Comparison of ENCODE assay signal across 11 mouse cellular contexts in the genomic region with DNA sequence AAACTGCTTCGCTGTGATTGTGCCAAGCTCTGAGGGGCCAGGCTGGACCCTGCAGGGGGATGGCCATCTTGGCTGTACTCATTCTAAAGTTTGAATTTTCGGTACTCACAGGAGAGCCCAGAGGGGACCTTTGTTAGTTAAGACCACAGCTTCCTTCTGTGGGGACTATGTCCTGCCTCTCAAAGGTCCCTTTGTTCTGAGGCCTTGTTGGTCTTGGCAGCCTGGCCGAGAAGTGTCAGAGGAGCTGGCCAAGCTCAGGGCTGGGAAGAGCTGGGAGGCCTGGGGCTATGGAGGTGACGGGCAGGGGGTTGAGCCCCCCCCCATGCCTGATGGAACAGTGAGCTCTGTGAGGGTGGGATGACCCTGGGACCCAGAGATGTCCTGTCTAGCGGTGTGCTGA. TPM values are rescaled to one million over a fixed set of nuclear protein-coding genes. Genes with fewer than 3 reads are reported as not detected.
DNase-seq lines count a peak whose midpoint lies in the region; ATAC-seq and TF ChIP-seq lines count a peak whose summit lies in the region.
"Had no signal": no experiment of that assay in that cellular context is flagged by ENCODE, and none has a peak within 500 bp of the region (broad histone marks: within the 10 kb centered on the region; RNA-seq: fewer than 3 reads in every experiment).

No protein-coding gene starts in this region.

- H3K27me3 ChIP-seq in embryonic facial prominence, embryonic 12.5 days = no peaks in the 10 kb centered on the region
- H3K27me3 ChIP-seq in midbrain, embryonic 16.5 days (ENCODE audit: control insufficient read depth, insufficient read depth, low read depth, low read length) = no peaks in the 10 kb centered on the region

- H3K4me1 ChIP-seq in embryonic facial prominence, embryonic 12.5 days = peaks cover 35% of the 10 kb centered on the region
- peaks cover 18% of the 10 kb centered on the region for H3K4me1 ChIP-seq in midbrain, embryonic 16.5 days (ENCODE audit: control insufficient read depth, insufficient read depth, low read length)

- no peak for ATAC-seq in embryonic facial prominence, embryonic 12.5 days (ENCODE audit: insufficient number of reproducible peaks, insufficient read depth, low FRiP score, low TSS enrichment)
- no peak; the same call in 1 of the 2 replicates for ATAC-seq in midbrain, embryonic 16.5 days

- DNase-seq in layer of hippocampus, adult 2 months (ENCODE audit: low spot score in 2 of 2) = no peak
- no peak for DNase-seq in layer of hippocampus, adult 8-10 months (ENCODE audit: low spot score in 2 of 2)
- DNase-seq in heart, postnatal 10 days = peak; percentile 39 to 46
- DNase-seq in spleen, adult 18-20 months = no peak
- no peak for DNase-seq in T-cell, adult 2 months (ENCODE audit: low spot score)
- DNase-seq: cerebellum, adult 8-10 months; kidney, adult 18-20 months; right cerebral cortex, adult 18-20 months had no signal

- H3K36me3 ChIP-seq in embryonic facial prominence, embryonic 12.5 days = no peaks in the 10 kb centered on the region
- no peaks in the 10 kb centered on the region for H3K36me3 ChIP-seq in midbrain, embryonic 16.5 days (ENCODE audit: control insufficient read depth, insufficient read depth, low read length)

- no peak overlapping the region for H3K4me2 ChIP-seq in embryonic facial prominence, embryonic 12.5 days (replicated peaks)
- H3K4me2 ChIP-seq in midbrain, embryonic 16.5 days (ENCODE audit: low read length) = no peak overlapping the region

- no peak overlapping the region for H3K4me3 ChIP-seq in layer of hippocampus, adult 2 months
- no peak overlapping the region for H3K4me3 ChIP-seq in embryonic facial prominence, embryonic 12.5 days
- H3K4me3 ChIP-seq in midbrain, embryonic 16.5 days (ENCODE audit: low read depth, low read length) = no peak overlapping the region

- no peaks in the 10 kb centered on the region for H3K9me3 ChIP-seq in embryonic facial prominence, embryonic 12.5 days
- no peaks in the 10 kb centered on the region for H3K9me3 ChIP-seq in midbrain, embryonic 16.5 days (replicated peaks; ENCODE audit: control insufficient read depth, low read length, poor library complexity, severe bottlenecking)

- no peak overlapping the region; the same call in 1 of the 2 replicates for H3K9ac ChIP-seq in embryonic facial prominence, embryonic 12.5 days
- H3K9ac ChIP-seq in midbrain, embryonic 16.5 days (ENCODE audit: low read depth, low read length) = no peak overlapping the region

- H3K27ac ChIP-seq in layer of hippocampus, adult 2 months = peak overlapping the region; percentile 73
- peak overlapping the region; percentile 74; the same call in 1 of the 2 replicates for H3K27ac ChIP-seq in embryonic facial prominence, embryonic 12.5 days
- peak overlapping the region; percentile 29; the same call in 1 of the 2 replicates for H3K27ac ChIP-seq in midbrain, embryonic 16.5 days (ENCODE audit: low read length)

- no peak for TF ChIP-seq CTCF in layer of hippocampus, adult 2 months (conservative IDR thresholded peaks at IDR 0.05)

- WGBS in embryonic facial prominence, embryonic 12.5 days = 38% methylated on average over 5 of the region's 5 CpGs
- whole genome bisulfite sequencing in midbrain, embryonic 16.5 days = 48% methylated on average over 5 of the region's 5 CpGs

- intact Hi-C loops in heart, postnatal 10 days (cut with DNase I) = no loop called here

RNA-seq across cellular contexts. Expression of a gene that starts 36.8 kb away (rescaled TPM):
- not detected for total RNA-seq in layer of hippocampus, adult 2 months (2021)
- total RNA-seq in layer of hippocampus, adult 8-10 months (2022) = under 1 TPM in 2 of 4 experiments, not detected in 2; 0.14 to 0.31 TPM
- 1.9 and 2.1 TPM in 2 replicates for polyA plus RNA-seq in embryonic facial prominence, embryonic 12.5 days (2016; fragmentation: Nextera tagmentation; extraction: Ambion mirVana)
- 1 to 10 TPM in 1 of 2 experiments, under 1 TPM in 1; 0.87 to 8.5 TPM for total RNA-seq in heart, postnatal 10 days (2021)
- 0.15 TPM in 2 replicates for polyA plus RNA-seq in midbrain, embryonic 16.5 days (2015; fragmentation: Nextera tagmentation; extraction: Ambion mirVana)
- total RNA-seq: megakaryocyte, adult 5-6 weeks had no signal

RNA-seq across cellular contexts. Expression of a gene that starts 55.3 kb away (rescaled TPM):
- total RNA-seq in layer of hippocampus, adult 2 months (2021) = 100 to 1,000 TPM; 154 to 165 TPM
- total RNA-seq in layer of hippocampus, adult 8-10 months (2022) = 100 to 1,000 TPM; 159 to 177 (median 165) TPM
- polyA plus RNA-seq in embryonic facial prominence, embryonic 12.5 days (2016; fragmentation: Nextera tagmentation; extraction: Ambion mirVana) = 4.2 and 4.6 TPM in 2 replicates
- 1 to 10 TPM; 1.6 to 2.8 TPM for total RNA-seq in heart, postnatal 10 days (2021)
- 5.7 and 8.2 TPM in 2 replicates for polyA plus RNA-seq in midbrain, embryonic 16.5 days (2015; fragmentation: Nextera tagmentation; extraction: Ambion mirVana)
- total RNA-seq: megakaryocyte, adult 5-6 weeks had no signal

Comparison
In these comparisons a context has a peak if more than half of its experiments do, and no peak if none do; other contexts are left out.
1. DNase-seq: peak in heart, postnatal 10 days (2 of 2); none in layer of hippocampus, adult 2 months (0 of 2), layer of hippocampus, adult 8-10 months (0 of 2), spleen, adult 18-20 months (0 of 2) and T-cell, adult 2 months (single experiment).
2. RNA of a gene that starts 55.3 kb away (total RNA-seq): 159 to 177 TPM in layer of hippocampus, adult 8-10 months and 154 to 165 TPM in layer of hippocampus, adult 2 months; 1.6 to 2.8 TPM in heart, postnatal 10 days; every median in the first group is over 10 times any median in the second.
3. Peak in every context shown above with its lines, with median percentiles within 50 percentile points of each other: H3K27ac ChIP-seq.